Mouse (Mus musculus): Measurements from ENCODE around the gene Magea4.

The Magea4 gene

DNA sequence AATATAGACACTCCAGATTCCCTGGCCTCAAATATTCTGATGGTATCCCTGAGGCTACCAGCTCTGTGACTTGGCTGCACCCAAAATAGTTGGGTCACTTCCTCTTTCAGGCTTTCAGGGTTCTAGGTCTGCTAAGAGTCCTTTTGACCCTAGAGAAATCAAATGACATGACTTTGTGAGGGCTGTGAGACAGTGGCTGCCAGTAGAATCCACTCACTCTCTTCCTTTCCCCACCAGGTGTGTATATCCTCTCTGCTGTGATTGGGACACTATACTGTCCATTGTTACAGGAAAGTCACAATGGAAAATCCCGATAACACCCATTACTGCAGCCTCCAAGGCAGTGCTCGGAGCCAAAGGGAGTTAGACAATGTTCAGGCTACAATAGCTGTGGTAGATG, at the start of gene Magea4:
Gene Magea4, plus strand, starts transcription at position 301 of the 400 bp plus-strand sequence.
- DNase-seq: no peak

DNA sequence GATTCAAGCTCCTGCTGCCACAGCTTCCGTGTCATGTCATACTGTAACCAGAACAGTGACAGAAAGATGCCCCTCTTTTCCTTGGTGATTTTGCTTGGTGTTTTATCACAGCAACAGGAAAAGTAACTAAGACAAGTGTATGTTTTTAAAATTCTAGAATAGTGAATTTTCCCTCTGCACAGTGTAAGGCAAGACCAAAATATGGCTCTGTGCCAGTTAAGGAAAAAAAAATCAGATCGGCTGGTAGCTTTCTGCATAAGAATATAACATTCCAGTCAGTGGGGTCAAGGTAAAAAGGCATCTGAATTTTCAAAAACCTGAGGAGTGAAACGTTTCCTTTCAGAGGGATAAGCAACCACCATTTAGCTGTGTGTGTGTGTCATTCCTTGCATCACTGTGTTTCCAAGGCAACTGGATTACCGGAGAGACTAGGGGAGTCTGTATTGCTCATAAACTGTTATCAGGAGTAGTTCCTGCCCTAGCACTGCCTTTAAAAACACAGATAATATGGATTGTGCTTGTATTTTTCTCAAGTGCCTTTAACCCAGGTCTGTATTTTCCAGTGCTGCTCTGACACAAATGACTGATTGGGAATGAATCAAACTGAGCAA, 18.8 kb upstream of the Magea4 start:
- no peak for DNase-seq

DNA sequence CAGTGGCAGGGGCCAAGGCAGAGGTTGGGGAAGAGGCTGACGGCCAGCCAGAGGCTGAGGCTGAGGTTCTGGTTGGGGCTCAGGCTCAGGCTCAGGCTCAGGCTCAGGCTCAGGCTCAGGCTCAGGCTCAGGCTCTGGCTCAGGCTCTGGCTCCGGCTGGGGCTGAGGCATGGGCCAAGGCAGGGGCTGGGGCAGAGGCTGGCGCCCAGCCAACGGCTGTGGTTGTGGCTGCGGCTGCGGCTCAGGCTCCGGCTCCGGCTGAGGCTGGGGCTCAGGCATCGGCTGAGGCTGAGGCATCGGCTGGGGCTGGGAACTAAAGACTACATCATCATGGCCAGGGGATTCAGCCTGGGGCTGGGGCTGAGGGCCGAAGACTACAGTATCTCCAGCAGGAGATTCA, 48.8 kb downstream of the Magea4 start:
- DNase-seq: peak; percentile 24 to 57

Data from cerebellum, postnatal 10 days (tissue).